Mouse (Mus musculus) right cerebral cortex, postnatal 10 days (tissue): Measurements from ENCODE around the gene Tbccd1.
A peak's percentile ranks its signal among the peaks of the same experiment; 100 is the strongest.
"Not testable (repeated sequence)": the region's sequence is repeated elsewhere in the genome, so short reads cannot be mapped to it uniquely, and the experiment has no call there.

Source experiments
- DNase-seq, 2 experiments: peaks; one replicate each; pipeline ENCODE4 v3.0.0; 2021; ENCODE audit warnings: low spot score in 2 of 2

Gene Tbccd1

DNA sequence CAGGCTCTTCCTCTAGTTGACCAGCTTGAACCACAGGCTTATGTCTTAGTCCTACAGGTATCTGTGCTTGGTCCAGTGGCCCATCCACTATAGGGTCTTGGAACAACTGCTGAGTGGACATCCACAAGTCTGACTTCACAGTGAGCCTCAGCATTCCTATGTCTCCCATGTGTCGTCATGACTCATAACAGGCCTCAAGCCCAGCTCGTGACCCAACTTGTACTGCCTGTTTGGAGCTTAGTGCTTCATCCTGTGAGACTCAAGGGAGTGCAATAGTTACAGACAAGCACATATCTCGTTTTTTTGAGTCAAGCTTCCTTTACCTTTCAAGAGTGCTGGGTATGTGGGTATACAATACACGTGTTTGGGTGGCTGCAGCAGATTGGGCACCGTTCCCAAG is 74.8 kb downstream of the Tbccd1 start:
- DNase-seq = no peak

DNA sequence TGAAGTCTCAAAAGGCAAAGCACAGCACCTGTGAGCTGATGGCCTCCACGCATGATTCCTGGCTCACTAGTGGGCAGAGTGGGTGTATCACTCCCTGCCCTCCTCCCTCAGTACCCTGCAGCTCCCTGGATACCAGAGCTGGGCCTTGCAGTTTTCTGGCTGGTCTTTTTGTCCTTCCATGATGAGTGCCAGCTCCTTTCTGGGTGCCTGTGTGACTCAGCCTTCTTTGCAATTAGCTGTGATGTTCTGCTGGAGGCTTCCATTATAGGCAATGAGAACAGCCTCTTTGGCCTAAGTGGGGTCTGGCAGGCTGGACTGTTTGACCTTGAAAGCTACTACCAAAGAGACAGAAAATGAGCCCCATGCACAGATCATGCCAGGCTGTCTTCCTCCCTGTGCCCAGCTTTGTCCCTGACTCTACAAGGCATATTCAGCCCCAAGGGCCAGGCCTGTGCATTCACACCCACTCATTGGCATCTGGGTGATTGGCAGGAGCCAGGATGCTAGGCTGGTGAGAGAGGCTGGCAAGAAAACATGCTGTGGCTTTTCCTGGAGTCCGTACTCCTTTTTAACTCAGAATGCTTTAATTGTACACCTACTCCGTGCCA is 78.1 kb downstream of the Tbccd1 start:
- DNase-seq = peak; percentile 35 to 39

DNA sequence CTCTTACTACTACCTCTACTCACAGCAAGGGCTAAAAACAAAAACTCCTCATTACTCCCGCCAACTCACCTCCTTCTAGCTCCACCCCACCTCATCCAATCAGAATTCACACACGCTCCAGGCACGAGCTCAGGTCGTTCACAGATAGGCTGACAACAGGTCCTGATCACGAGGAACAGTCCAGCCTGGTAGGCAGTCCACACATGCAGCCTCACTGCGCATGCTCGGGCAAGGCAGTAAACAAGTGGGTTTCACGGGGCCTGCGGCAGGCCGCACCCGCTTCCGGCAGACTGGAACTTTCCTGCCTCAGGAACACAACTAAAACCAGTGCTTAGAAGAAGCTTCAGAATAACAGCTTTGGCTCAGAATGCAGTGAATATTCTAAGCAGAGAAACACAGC is 79.2 kb downstream of the Tbccd1 start:
- DNase-seq = not testable (repeated sequence)

DNA sequence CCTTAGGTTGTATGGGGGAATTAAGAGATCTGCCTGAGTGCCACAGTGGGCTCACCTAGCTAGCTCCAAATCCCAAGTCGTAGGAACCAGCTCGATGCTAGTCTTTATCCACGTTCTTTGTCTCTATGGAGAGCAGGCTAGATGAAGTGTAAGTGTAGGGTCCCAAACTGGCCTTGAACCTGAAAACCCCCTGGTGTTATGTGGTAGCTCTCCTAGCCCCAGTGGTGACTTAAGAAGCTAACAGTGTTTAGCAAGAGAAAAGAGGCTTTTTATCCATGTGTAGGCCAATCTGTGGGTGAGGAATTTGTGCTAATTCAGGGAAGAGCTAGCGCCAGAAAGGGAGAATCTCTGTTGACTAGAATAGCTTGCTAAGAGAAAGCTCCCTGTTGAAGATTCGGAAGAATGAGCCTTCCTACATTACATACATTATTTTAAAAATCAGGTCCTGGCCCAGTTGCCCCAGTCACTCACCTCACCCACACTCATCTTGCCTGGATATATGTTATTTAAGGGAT is 81.9 kb downstream of the Tbccd1 start:
- no peak for DNase-seq

DNA sequence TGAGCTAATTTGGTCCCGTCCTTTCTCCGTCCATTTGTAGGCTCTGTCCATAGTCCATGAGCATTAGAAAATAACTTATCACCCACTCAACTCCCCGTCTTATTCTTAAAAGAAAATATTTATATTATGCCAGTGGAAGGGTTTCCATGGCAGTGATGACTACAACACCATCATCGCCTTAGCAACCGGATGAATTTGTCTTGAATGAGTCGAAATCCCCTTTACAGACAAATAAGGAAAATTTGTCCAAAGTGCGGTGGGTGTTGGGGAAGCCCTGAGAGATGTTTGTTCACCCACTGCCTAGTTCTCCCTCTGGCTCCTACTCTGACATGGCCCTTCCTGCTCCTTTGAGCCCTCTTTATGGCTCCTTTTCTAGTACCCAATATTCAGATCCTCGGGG is 88.8 kb downstream of the Tbccd1 start:
- peak; percentile 39 to 65 for DNase-seq

DNA sequence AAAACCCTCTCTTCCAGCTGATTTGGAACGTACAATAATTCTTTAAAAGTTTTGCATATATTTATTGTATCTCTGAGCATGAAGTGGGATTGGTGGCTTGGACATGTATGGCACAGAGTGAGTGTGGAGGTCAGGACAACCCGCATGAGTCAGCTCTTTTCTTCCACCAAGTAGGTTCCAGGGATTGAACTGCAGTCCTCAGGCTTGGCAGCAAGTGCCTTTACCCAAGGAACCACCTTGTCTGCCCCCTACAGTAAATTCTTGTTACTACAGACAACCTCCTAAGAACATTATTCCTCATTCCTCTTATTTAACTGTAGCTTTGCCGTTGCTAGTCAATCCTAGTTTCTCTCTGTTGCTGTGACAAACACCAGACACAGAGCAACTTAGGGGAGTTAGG is 90.1 kb downstream of the Tbccd1 start:
- DNase-seq = no peak

DNA sequence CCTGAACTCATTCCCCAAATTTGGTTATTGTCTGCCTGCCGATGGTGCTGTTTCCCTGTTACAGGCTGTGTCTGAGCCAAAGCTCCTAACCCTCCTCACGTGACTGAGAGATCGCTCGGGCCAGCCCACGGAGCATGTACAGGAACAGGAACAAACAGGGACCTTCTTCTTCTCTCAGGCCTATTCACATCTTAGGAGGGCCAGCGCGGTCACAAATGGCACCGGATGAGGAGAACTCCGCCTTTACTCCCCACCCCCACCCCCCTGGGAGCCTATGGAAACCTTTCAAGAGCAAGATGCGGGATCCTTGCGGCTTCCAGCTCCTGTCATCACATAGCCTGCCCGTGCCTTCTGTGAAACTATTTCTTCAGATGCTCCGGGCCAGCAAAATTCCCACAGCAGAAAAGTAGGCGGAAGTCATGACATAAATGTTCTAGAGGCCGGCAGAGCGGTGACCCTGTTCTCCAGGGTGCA is 90.7 kb downstream of the Tbccd1 start:
- no peak for DNase-seq

DNA sequence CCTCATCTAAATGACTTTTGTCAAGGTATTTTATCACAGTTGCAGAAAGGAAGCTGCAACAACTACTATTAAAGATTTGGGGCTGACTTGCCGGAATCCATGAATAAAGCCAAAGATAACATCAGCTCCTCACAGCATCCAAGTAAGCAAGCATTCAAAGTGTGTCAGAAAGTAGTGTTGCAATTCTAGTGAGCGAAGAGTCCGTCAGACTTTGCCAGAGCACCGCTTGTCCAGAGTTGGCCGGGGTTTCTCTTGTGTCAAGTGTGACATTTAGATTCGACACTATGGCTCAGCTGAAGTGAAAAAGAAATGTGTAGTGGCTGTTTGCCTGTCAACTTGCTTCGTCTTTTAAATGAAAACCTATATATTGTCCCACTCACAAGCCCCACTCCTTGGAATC is 91.9 kb downstream of the Tbccd1 start:
- no peak for DNase-seq
